Mouse (Mus musculus) brain, embryonic 14.5 days (tissue): Measurements from ENCODE around the gene Atic.

ENCODE experiments used
- CTCF ChIP-seq: fragments of 200-500 bp; IDR thresholded peaks from 2 replicates; pipeline ENCODE4 v1.5.1; 2012; ENCODE audit warnings: inconsistent platforms, mild to moderate bottlenecking, moderate library complexity, borderline replicate concordance; ENCODE audit not compliant: insufficient read depth, insufficient read length; ENCODE audit errors: extremely low read depth
- POLR2A ChIP-seq: fragments of 200-500 bp; IDR thresholded peaks from 2 replicates; pipeline ENCODE4 v1.6.1; 2012; ENCODE audit warnings: mild to moderate bottlenecking, inconsistent platforms, borderline replicate concordance; ENCODE audit not compliant: poor library complexity, insufficient read depth, insufficient read length, severe bottlenecking; ENCODE audit errors: extremely low read depth

GRCm38 (mm10) chr1:71575987-71576386 lies 19.0 kb downstream of the Atic start:
- TF ChIP-seq CTCF (no peak), POLR2A (no peak)
